Mouse (Mus musculus): ENCODE results near the gene Mtmr4.

DNA sequence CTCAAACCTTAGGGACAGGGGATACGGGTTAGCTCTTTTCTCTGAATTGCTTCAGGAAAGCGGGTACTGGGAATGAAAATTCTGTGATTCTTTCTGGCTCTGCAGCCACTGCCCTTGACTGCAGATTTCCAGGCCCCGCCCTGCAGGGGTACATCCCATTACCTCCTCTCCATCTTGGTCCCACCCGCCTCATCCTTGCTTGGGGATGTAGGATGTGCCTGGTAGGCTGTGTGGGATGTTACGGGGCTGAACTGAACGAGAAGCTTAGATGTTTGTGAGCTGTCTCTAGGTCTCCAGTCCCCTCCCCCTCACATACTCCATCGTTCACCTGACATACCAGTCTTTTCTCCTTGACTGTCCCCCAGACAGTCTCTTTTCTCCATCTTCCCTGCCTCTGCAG, 4.0 kb downstream of the Mtmr4 start:
- TF ChIP-seq EP300 (optimal IDR thresholded peaks at IDR 0.05) (no peak), CTCF (IDR thresholded peaks at IDR 0.05; ENCODE audit: low read depth) (no peak)

Data from stomach, postnatal 0 days (tissue).